Mouse (Mus musculus) kidney, adult 2 months (tissue): Measurements from ENCODE around the gene Cebpzos. TPM values are rescaled to one million over a fixed set of nuclear protein-coding genes. Genes with fewer than 3 reads are reported as not detected.
A peak's percentile ranks its signal among the peaks of the same experiment; 100 is the strongest.

ENCODE experiments used
- DNase-seq: peaks from one replicate; pipeline ENCODE4 v3.0.0; 2021
- H3K27ac ChIP-seq: fragments of 200-500 bp; 2 replicates; pipeline ENCODE4 v1.5.1; 2012; ENCODE audit warnings: low read depth, low read length, control low read depth, inconsistent platforms; ENCODE audit not compliant: insufficient read depth
- H3K27me3 ChIP-seq: fragments of 200-500 bp; replicated peaks from 2 replicates; pipeline ENCODE4 v1.6.1; 2012; ENCODE audit warnings: mild to moderate bottlenecking, moderate library complexity, low read length, inconsistent platforms; ENCODE audit not compliant: control insufficient read depth, insufficient read depth
- H3K36me3 ChIP-seq: fragments of 200-500 bp; 2 replicates; pipeline ENCODE4 v1.6.1; 2012; ENCODE audit warnings: mild to moderate bottlenecking, moderate library complexity, low read length, inconsistent platforms; ENCODE audit not compliant: control insufficient read depth, insufficient read depth
- H3K4me1 ChIP-seq: fragments of 200-500 bp; 2 replicates; pipeline ENCODE4 v1.6.1; 2011; ENCODE audit warnings: low read length; ENCODE audit not compliant: control insufficient read depth, insufficient read depth
- H3K4me3 ChIP-seq: fragments of 200-500 bp; 2 replicates; pipeline ENCODE4 v1.5.1; 2011; ENCODE audit warnings: mild to moderate bottlenecking, low read depth, low read length, control low read depth; ENCODE audit not compliant: insufficient read depth
- CTCF ChIP-seq: fragments of 200-500 bp; conservative IDR thresholded peaks from 2 replicates; pipeline ENCODE4 v1.5.1; 2011; ENCODE audit warnings: low read depth, mild to moderate bottlenecking, control low read depth, low read length, moderate library complexity, mixed read lengths; ENCODE audit not compliant: insufficient read depth, insufficient read length
- POLR2A ChIP-seq: fragments of 200-500 bp; IDR thresholded peaks from one replicate; pipeline ENCODE4 v1.6.1; 2011; ENCODE audit warnings: low read depth, low read length, control low read depth
- WGBS: fragments of 180-500 bp; shearing (Covaris S2); methylation state at CpG from one replicate; pipeline ENCODE4 v1.1.7; 2018; 5-methylcytosine and 5-hydroxymethylcytosine counted together
- polyA plus RNA-seq: library from polyadenylated mRNA; depleted of rRNA; stranded (reverse); fragments of >200 nt; gene quantifications from 2 replicates; pipeline ENCODE4 v1.2.3, GENCODE M21; 2012

Gene Cebpzos
- polyA plus RNA-seq, 1 experiment = 26.7 TPM

DNA sequence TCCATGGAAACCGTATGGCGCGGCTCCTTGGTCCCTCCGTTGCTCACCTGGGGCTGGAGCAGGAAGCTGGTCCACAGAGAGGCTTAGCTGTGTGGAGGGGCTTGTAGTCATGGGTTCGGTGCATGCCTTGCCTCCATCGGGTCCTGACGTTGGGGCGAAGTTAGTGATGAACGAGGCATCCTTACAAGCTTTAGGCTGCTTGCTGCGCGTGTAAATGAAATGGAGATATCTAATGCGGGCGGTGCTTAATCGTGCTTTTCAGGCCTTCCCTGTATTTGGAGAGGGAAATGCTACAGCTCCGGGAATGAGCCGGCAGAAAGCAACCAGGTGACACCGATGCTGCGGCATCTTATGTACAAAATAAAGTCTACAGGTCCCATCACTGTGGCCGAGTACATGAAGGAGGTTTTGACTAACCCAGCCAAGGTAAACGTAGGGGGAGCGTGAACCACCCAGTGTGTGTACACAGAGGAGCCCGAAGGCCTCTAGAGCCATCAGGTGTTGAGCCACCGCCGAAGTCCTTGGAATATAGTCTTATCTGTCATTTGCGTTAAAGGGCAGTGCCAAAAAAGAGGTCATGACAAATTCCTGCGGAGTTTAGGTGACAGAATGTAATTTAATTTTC is 21.0 kb downstream of the Cebpzos start:
- no peak for DNase-seq
- Histone ChIP-seq H3K27ac (no peak overlapping the region; the same call in 1 of the 2 replicates), H3K4me3 (peak overlapping the region; percentile 74), H3K4me1 (peaks cover 5% of the 10 kb centered on the region; the same call in 1 of the 2 replicates), H3K27me3 (no peaks in the 10 kb centered on the region), H3K36me3 (0 out of 2 replicates have a peak, but pooled peaks cover 1% of the 10 kb centered on the region)
- 9% methylated on average over 26 of the region's 26 CpGs for whole genome bisulfite sequencing
- TF ChIP-seq POLR2A (no peak), CTCF (no peak)

DNA sequence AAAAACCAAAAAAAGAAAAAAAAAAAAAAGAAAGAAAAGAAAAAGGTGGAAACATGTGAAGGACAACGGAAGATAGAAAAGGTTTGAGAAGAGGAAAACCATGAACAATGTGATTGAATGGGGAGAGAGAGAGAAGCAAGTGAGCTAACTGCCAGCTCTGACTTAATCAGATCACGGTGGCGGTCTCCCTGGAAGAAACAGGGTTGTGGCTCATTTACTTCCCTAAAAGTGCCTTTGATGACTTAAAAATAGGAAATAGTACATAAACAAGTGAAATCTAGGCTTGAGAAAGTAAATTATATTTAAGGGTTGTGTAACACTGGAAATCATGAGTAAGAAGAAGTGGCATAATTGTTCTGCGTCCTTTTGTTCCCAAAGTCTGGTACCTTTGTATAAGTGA is 22.6 kb downstream of the Cebpzos start:
- WGBS = 88% methylated on average over 4 of the region's 4 CpGs
- Histone ChIP-seq H3K27me3 (no peaks in the 10 kb centered on the region), H3K4me3 (no peak overlapping the region), H3K36me3 (peaks cover 1% of the 10 kb centered on the region; the same call in 1 of the 2 replicates), H3K27ac (no peak overlapping the region), H3K4me1 (peaks cover 5% of the 10 kb centered on the region; the same call in 1 of the 2 replicates)
- no peak for DNase-seq
- no peak for TF ChIP-seq CTCF
- no peak for TF ChIP-seq POLR2A

DNA sequence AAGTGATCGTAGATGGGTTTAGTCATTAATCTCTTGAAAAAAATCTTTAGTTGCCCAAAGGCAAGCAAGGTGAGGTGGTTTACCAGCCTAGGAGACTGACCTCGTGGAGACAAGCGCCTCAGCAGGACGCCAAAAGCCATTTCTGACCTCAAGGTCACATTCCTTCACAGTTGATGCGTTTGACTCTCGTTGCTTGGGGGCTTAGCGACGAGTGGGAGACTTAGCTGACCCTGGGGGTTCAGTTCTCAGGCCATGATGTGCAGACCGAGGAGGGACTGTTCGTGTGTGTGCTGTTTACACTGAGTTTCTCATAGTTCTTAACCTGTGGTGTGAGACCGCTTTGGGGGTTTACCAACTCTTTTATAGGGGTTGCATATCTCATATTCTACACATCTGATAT is 26.3 kb downstream of the Cebpzos start:
- WGBS = 37% methylated on average over 11 of the region's 11 CpGs
- peak; percentile 11 for DNase-seq
- peaks cover 2% of the 10 kb centered on the region; the same call in 1 of the 2 replicates for H3K36me3 ChIP-seq

DNA sequence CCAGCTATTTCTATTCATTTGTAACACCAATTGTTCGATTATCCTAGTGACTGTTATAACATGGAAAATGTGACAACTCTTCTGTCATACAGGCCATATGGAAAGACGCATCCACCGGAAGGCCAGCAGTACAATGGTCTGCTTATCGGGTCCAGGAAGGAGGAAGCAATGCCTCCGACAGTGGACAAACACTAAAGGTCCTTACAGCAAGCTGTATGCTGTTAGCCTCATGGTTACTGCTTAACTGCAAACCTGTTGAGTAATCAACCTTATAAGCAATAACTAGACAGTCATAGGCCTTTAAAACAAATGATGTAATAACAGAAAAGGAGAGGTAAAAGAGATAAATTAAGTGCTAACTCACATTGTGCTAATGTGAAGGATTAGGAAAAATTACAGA is 34.9 kb downstream of the Cebpzos start:
- no peaks in the 10 kb centered on the region for H3K4me1 ChIP-seq
- no peak for TF ChIP-seq CTCF
- TF ChIP-seq POLR2A = no peak
- peaks cover 10% of the 10 kb centered on the region for H3K36me3 ChIP-seq
- no peaks in the 10 kb centered on the region for H3K27me3 ChIP-seq
- H3K4me3 ChIP-seq = no peak overlapping the region
- H3K27ac ChIP-seq = no peak overlapping the region
- WGBS = 92% methylated on average over 5 of the region's 5 CpGs
- no peak for DNase-seq

More for the DNA sequence above, 26.3 kb downstream of the Cebpzos start:
- 0 out of 2 replicates have a peak overlapping the region, but pooled peaks have one; percentile 3 for H3K27ac ChIP-seq
- no peaks in the 10 kb centered on the region for H3K27me3 ChIP-seq
- no peak for TF ChIP-seq CTCF
- TF ChIP-seq POLR2A = no peak
- no peak overlapping the region for H3K4me3 ChIP-seq
- 0 out of 2 replicates have a peak, but pooled peaks cover 2% of the 10 kb centered on the region for H3K4me1 ChIP-seq

DNA sequence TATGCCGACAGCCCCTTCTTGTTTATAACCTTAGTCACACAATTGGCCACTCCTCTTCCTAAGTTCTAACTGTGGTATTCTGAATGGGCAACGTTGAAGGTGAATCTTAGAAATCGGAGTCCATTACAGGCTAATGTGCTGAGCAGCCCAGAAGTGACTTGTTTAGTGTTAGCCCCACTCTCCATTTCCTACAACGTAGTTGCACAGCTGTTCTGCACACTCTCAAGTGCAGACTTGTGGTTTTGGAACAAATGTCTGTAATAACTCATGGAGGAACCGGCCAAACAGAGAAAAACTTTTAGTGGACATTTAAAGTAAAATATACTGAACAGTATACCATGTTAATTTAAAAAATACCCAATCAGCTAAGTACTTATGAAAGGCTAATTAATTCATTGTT is 35.8 kb downstream of the Cebpzos start:
- no peak for DNase-seq
- Histone ChIP-seq H3K36me3 (peaks cover 8% of the 10 kb centered on the region), H3K27ac (no peak overlapping the region), H3K4me1 (no peaks in the 10 kb centered on the region), H3K27me3 (no peaks in the 10 kb centered on the region), H3K4me3 (no peak overlapping the region)
- TF ChIP-seq POLR2A = no peak
- no peak for TF ChIP-seq CTCF
- 83% methylated on average over 5 of the region's 5 CpGs for WGBS

DNA sequence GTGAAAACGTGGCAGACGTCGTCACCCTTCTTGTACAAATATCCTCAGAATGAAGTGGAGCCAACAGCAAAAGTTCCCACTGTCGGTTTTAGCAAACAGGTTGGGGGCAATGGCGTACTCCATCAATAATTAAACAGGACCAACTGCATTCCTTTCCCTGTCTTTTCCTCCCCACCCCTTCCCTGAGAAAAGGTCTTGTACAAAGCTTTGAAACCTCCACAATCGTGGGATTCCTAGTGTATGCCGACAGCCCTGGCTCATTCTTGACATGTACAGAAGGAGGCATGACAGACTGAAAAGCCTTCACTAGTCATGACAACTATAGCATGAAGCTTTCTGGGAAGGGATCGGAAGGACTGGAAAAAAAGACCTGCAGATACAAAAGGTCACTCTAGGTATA is 36.9 kb downstream of the Cebpzos start:
- no peak for TF ChIP-seq CTCF
- no peak for TF ChIP-seq POLR2A
- DNase-seq = no peak

DNA sequence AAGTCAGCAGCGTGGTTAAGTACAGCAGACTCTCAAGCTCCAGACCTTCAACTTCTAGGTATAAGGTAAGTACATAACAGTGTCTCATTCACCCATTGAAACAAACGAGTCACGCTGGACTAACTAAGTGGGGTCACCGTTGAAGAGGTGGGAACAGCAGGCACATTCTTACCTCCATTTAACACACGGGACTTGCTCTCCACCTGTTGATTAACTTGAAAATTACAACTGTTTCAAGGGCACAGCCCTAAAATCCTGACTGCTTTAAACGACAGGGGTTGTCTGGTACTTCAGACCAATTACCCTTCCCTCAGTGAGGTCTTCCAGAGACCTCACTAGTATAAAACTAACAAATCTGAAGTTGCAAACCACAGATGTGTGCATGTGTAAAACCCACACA is 43.2 kb downstream of the Cebpzos start:
- no peaks in the 10 kb centered on the region for H3K27me3 ChIP-seq
- no peak overlapping the region for H3K4me3 ChIP-seq
- no peak for DNase-seq
- no peaks in the 10 kb centered on the region for H3K4me1 ChIP-seq
- peaks cover 3% of the 10 kb centered on the region for H3K36me3 ChIP-seq
- WGBS = 58% methylated on average over 6 of the region's 6 CpGs
- H3K27ac ChIP-seq = no peak overlapping the region
- TF ChIP-seq CTCF = no peak
- TF ChIP-seq POLR2A = no peak

More for the DNA sequence above, 36.9 kb downstream of the Cebpzos start:
- Histone ChIP-seq H3K27me3 (no peaks in the 10 kb centered on the region), H3K4me3 (no peak overlapping the region), H3K36me3 (peaks cover 8% of the 10 kb centered on the region), H3K27ac (no peak overlapping the region), H3K4me1 (no peaks in the 10 kb centered on the region)
- WGBS = 53% methylated on average over 8 of the region's 8 CpGs
